Mouse (Mus musculus) stomach, embryonic 16.5 days (tissue): Measurements from ENCODE around the gene Zfp239. TPM values are rescaled to one million over a fixed set of nuclear protein-coding genes. Genes with fewer than 3 reads are reported as not detected.

ENCODE experiments used
- ATAC-seq: fragments of 200-750 bp; cut with Nextera tagmentation; 2 replicates; pipeline ENCODE4 v1.8.0; 2017; ENCODE audit warnings: moderate number of reproducible peaks, moderate TSS enrichment; ENCODE audit not compliant: insufficient read depth, low FRiP score
- H3K27ac ChIP-seq: fragments of 300-500 bp; sonication (generic); 2 replicates; pipeline ENCODE4 v1.5.1; 2014; ENCODE audit warnings: low read length
- H3K27me3 ChIP-seq: fragments of 300-500 bp; sonication (generic); 2 replicates; pipeline ENCODE4 v1.6.1; 2014; ENCODE audit warnings: low read length, control low read depth, mixed read lengths; ENCODE audit not compliant: control insufficient read depth, insufficient read depth
- H3K36me3 ChIP-seq: fragments of 300-500 bp; sonication (generic); 2 replicates; pipeline ENCODE4 v1.6.1; 2014; ENCODE audit warnings: low read length; ENCODE audit not compliant: control insufficient read depth, insufficient read depth
- H3K4me1 ChIP-seq: fragments of 300-500 bp; sonication (generic); 2 replicates; pipeline ENCODE4 v1.6.1; 2014; ENCODE audit warnings: low read length, control low read depth, mixed read lengths; ENCODE audit not compliant: control insufficient read depth, insufficient read depth
- H3K4me2 ChIP-seq: fragments of 300-500 bp; sonication (generic); 2 replicates; pipeline ENCODE4 v1.6.1; 2014; ENCODE audit warnings: low read depth, low read length, mixed read lengths
- H3K4me3 ChIP-seq: fragments of 300-500 bp; sonication (generic); replicated peaks from 2 replicates; pipeline ENCODE4 v1.5.1; 2014; ENCODE audit warnings: mild to moderate bottlenecking, low read length
- H3K9ac ChIP-seq: fragments of 300-500 bp; sonication (generic); 2 replicates; pipeline ENCODE4 v1.6.1; 2014; ENCODE audit warnings: low read length
- H3K9me3 ChIP-seq: fragments of 300-500 bp; sonication (generic); replicated peaks from 2 replicates; pipeline ENCODE4 v1.6.1; 2016; ENCODE audit warnings: low read length, control low read depth; ENCODE audit not compliant: control insufficient read depth
- WGBS: fragments of 180-500 bp; shearing (Covaris S2); extraction: QIAGEN DNeasy Blood & Tissue Kit; methylation state at CpG from one replicate; pipeline ENCODE4 v1.1.7; 2014; 5-methylcytosine and 5-hydroxymethylcytosine counted together
- polyA plus RNA-seq: library from polyadenylated mRNA; unstranded; fragments of >200 nt; fragmentation: Nextera tagmentation; extraction: Ambion mirVana; gene quantifications from 2 replicates; pipeline ENCODE4 v1.2.1, GENCODE M21; 2015

The Zfp239 gene
- polyA plus RNA-seq, result 4.8 and 6.0 TPM in 2 replicates

- peak within 1 kb of the TSS; percentile 72 for H3K9ac ChIP-seq
Observed at GRCm38 (mm10) chr6:117861848-117862247, at the start of gene Zfp239. Gene Zfp239, plus strand, starts transcription at chr6:117862100.

GRCm38 (mm10) chr6:117814681-117815080 lies 47.2 kb upstream of the Zfp239 start:
- Histone ChIP-seq H3K27me3 (no peaks in the 10 kb centered on the region), H3K4me3 (no peak overlapping the region), H3K36me3 (no peaks in the 10 kb centered on the region), H3K9me3 (no peaks in the 10 kb centered on the region), H3K27ac (no peak overlapping the region), H3K9ac (no peak overlapping the region), H3K4me1 (peaks cover 3% of the 10 kb centered on the region), H3K4me2 (no peak overlapping the region)
- ATAC-seq, result no peak

More at GRCm38 (mm10) chr6:117861848-117862247, at the start of gene Zfp239:
- Histone ChIP-seq H3K9me3 (no peaks in the 10 kb centered on the region), H3K4me2 (peak within 1 kb of the TSS; percentile 84), H3K4me1 (peaks cover 7% of the 10 kb centered on the region), H3K4me3 (peak within 1 kb of the TSS; percentile 59), H3K27ac (no peak within 1 kb of the TSS), H3K27me3 (no peaks in the 10 kb centered on the region), H3K36me3 (no peaks in the 10 kb centered on the region)
- 49% methylated on average over 6 of the region's 6 CpGs for WGBS
- ATAC-seq, result no peak

GRCm38 (mm10) chr6:117817108-117817541 lies 44.8 kb upstream of the Zfp239 start:
- Histone ChIP-seq H3K36me3 (no peaks in the 10 kb centered on the region), H3K4me1 (no peaks in the 10 kb centered on the region; the same call in 1 of the 2 replicates), H3K4me2 (no peak overlapping the region), H3K9ac (no peak overlapping the region), H3K27me3 (no peaks in the 10 kb centered on the region), H3K4me3 (no peak overlapping the region), H3K9me3 (no peaks in the 10 kb centered on the region), H3K27ac (peak overlapping the region; percentile 3; the same call in 1 of the 2 replicates)
- 42% methylated on average over 4 of the region's 5 CpGs for WGBS
- ATAC-seq, result no peak

- Histone ChIP-seq H3K27me3 (no peaks in the 10 kb centered on the region), H3K9me3 (no peaks in the 10 kb centered on the region), H3K9ac (no peak overlapping the region), H3K4me1 (no peaks in the 10 kb centered on the region; the same call in 1 of the 2 replicates), H3K4me3 (no peak overlapping the region), H3K27ac (no peak overlapping the region), H3K4me2 (no peak overlapping the region), H3K36me3 (no peaks in the 10 kb centered on the region)
- no peak for ATAC-seq
- WGBS, result 91% methylated on average over 14 of the region's 14 CpGs
Observed at GRCm38 (mm10) chr6:117820327-117820726, 41.6 kb upstream of the Zfp239 start.

GRCm38 (mm10) chr6:117825369-117825768 lies 36.5 kb upstream of the Zfp239 start:
- H3K9ac ChIP-seq, result no peak overlapping the region
- ATAC-seq, result no peak
- 13% methylated on average over 4 of the region's 4 CpGs for WGBS
- H3K9me3 ChIP-seq, result no peaks in the 10 kb centered on the region
- H3K4me1 ChIP-seq, result no peaks in the 10 kb centered on the region
- no peak overlapping the region for H3K4me3 ChIP-seq
- no peaks in the 10 kb centered on the region for H3K27me3 ChIP-seq
- no peak overlapping the region for H3K27ac ChIP-seq
- H3K4me2 ChIP-seq, result no peak overlapping the region
- no peaks in the 10 kb centered on the region for H3K36me3 ChIP-seq

GRCm38 (mm10) chr6:117828273-117828672 lies 33.6 kb upstream of the Zfp239 start:
- no peak overlapping the region for H3K4me3 ChIP-seq
- no peaks in the 10 kb centered on the region for H3K9me3 ChIP-seq
- H3K4me1 ChIP-seq, result no peaks in the 10 kb centered on the region
- WGBS, result 20% methylated on average over 9 of the region's 9 CpGs
- no peak overlapping the region for H3K27ac ChIP-seq
- H3K4me2 ChIP-seq, result no peak overlapping the region
- peak; percentile 58; the same call in 1 of the 2 replicates for ATAC-seq
- H3K9ac ChIP-seq, result 0 out of 2 replicates have a peak overlapping the region, but pooled peaks have one; percentile 26
- no peaks in the 10 kb centered on the region for H3K27me3 ChIP-seq
- no peaks in the 10 kb centered on the region for H3K36me3 ChIP-seq

- Histone ChIP-seq H3K4me3 (peak within 1 kb of the TSS; percentile 95), H3K9ac (peak within 1 kb of the TSS; percentile 98), H3K36me3 (peaks cover 22% of the 10 kb centered on the region), H3K4me1 (no peaks in the 10 kb centered on the region), H3K4me2 (peak within 1 kb of the TSS; percentile 75), H3K27me3 (no peaks in the 10 kb centered on the region), H3K9me3 (no peaks in the 10 kb centered on the region), H3K27ac (peak within 1 kb of the TSS; percentile 91)
- WGBS, result under 1% methylated on average over 66 of the region's 66 CpGs
- ATAC-seq, result peak; percentile 97
Observed at GRCm38 (mm10) chr6:117840686-117841510, 21.0 kb upstream of the Zfp239 start, which contains the start of gene Zfp637. Gene Zfp637, plus strand, starts transcription at chr6:117841180.

GRCm38 (mm10) chr6:117841511-117841955 lies 20.4 kb upstream of the Zfp239 start:
- peak overlapping the region; percentile 98 for H3K9ac ChIP-seq
- no peaks in the 10 kb centered on the region for H3K9me3 ChIP-seq
- H3K36me3 ChIP-seq, result peaks cover 27% of the 10 kb centered on the region
- peak overlapping the region; percentile 75 for H3K4me2 ChIP-seq
- no peak for ATAC-seq
- peak overlapping the region; percentile 95 for H3K4me3 ChIP-seq
- no peaks in the 10 kb centered on the region for H3K27me3 ChIP-seq
- H3K4me1 ChIP-seq, result no peaks in the 10 kb centered on the region
- WGBS, result 7% methylated on average over 12 of the region's 12 CpGs
- H3K27ac ChIP-seq, result peak overlapping the region; percentile 91

- ATAC-seq, result no peak
- H3K4me3 ChIP-seq, result no peak overlapping the region
- no peaks in the 10 kb centered on the region for H3K9me3 ChIP-seq
- no peak overlapping the region for H3K27ac ChIP-seq
- H3K27me3 ChIP-seq, result no peaks in the 10 kb centered on the region
- peaks cover 40% of the 10 kb centered on the region for H3K36me3 ChIP-seq
- 66% methylated on average over 9 of the region's 9 CpGs for WGBS
- H3K4me2 ChIP-seq, result no peak overlapping the region
- no peak overlapping the region for H3K9ac ChIP-seq
- no peaks in the 10 kb centered on the region for H3K4me1 ChIP-seq
Observed at GRCm38 (mm10) chr6:117844597-117844996, 17.3 kb upstream of the Zfp239 start.
